Mouse (Mus musculus) thymus, postnatal 36 days (tissue): ENCODE measurements around the gene Mcrip2.
A peak's percentile ranks its signal among the peaks of the same experiment; 100 is the strongest.

Experiments
- DNase-seq, 2 experiments: peaks; one replicate each; pipeline ENCODE4 v3.0.0; 2022; ENCODE audit warnings: mixed read lengths in 2 of 2

Mcrip2 gene

GRCm38 (mm10) chr17:25833291-25833663, 35.3 kb downstream of the Mcrip2 start, which contains the start of gene Stub1:
Stub1 (minus strand) TSS chr17:25833404.
- DNase-seq = no peak

- DNase-seq = peak; percentile 97 to 99
These were observed 35.9 kb downstream of the Mcrip2 start for GRCm38 (mm10) chr17:25832436-25833290.

- peak in 1 of 2 experiments; percentile 29 for DNase-seq
These were observed 36.9 kb downstream of the Mcrip2 start for GRCm38 (mm10) chr17:25831451-25832281.

GRCm38 (mm10) chr17:25830806-25831431, 37.6 kb downstream of the Mcrip2 start:
- DNase-seq = peak in 1 of 2 experiments; percentile 16

- no peak for DNase-seq
These were observed 38.3 kb downstream of the Mcrip2 start for GRCm38 (mm10) chr17:25830200-25830753.

GRCm38 (mm10) chr17:25829558-25830017, 39.0 kb downstream of the Mcrip2 start:
- peak in 1 of 2 experiments; percentile 18 for DNase-seq

GRCm38 (mm10) chr17:25828712-25829557, 39.6 kb downstream of the Mcrip2 start, which contains the start of gene Jmjd8:
Jmjd8 (plus strand) TSS chr17:25828867.
- DNase-seq = peak; percentile 73 to 77

- peak in 1 of 2 experiments; percentile 53 for DNase-seq
These were observed 40.4 kb downstream of the Mcrip2 start for GRCm38 (mm10) chr17:25828223-25828594.

- DNase-seq = no peak
These were observed 40.9 kb downstream of the Mcrip2 start for GRCm38 (mm10) chr17:25827546-25828222.

GRCm38 (mm10) chr17:25827011-25827410, 41.6 kb downstream of the Mcrip2 start:
- DNase-seq = no peak

- DNase-seq = no peak
These were observed 42.5 kb downstream of the Mcrip2 start for GRCm38 (mm10) chr17:25825984-25826570.

- no peak for DNase-seq
These were observed 43.3 kb downstream of the Mcrip2 start for GRCm38 (mm10) chr17:25825311-25825710.

GRCm38 (mm10) chr17:25824362-25825142, 44.0 kb downstream of the Mcrip2 start:
- DNase-seq = no peak

GRCm38 (mm10) chr17:25823452-25823851, 45.1 kb downstream of the Mcrip2 start, which contains the start of gene Wdr24:
Wdr24 (plus strand) TSS chr17:25823627.
- peak; percentile 73 to 75 for DNase-seq

- DNase-seq = peak in 1 of 2 experiments; percentile 11
These were observed 49.4 kb downstream of the Mcrip2 start for GRCm38 (mm10) chr17:25818851-25819780.

GRCm38 (mm10) chr17:25817662-25818061, 50.9 kb downstream of the Mcrip2 start:
- no peak for DNase-seq
